Mouse (Mus musculus): ENCODE results near the gene Cluh. TPM values are rescaled to one million over a fixed set of nuclear protein-coding genes. Genes with fewer than 3 reads are reported as not detected.

Gene Cluh
- total and polyA plus RNA-seq, 3 experiments: 63.1 to 151 (median 86.4) TPM

GRCm38 (mm10) chr11:74699505-74699904, 50.2 kb downstream of the Cluh start:
- H3K4me3 ChIP-seq (replicated peaks in 1 of 3; ENCODE audit: low read depth in 2 of 3, low read length in 2 of 3, poor library complexity in 1 of 3): no peak overlapping the region
- in situ Hi-C loops (cut with MboI; ENCODE audit: low pct_ligation_motif_present, low pct_unique_long_range_greater_than_20kb, low sequenced_read_pairs): no loop called here
- H3K9me3 ChIP-seq (replicated peaks; ENCODE audit: low read length): no peaks in the 10 kb centered on the region
- H3K4me2 ChIP-seq (ENCODE audit: insufficient read depth, low read depth, poor library complexity, severe bottlenecking): no peak overlapping the region
- H3K27me3 ChIP-seq (replicated peaks): no peaks in the 10 kb centered on the region
- peak; percentile 66 for TF ChIP-seq ZNF384 (IDR thresholded peaks at IDR 0.05; ENCODE audit: low read depth, low read length)
- TF ChIP-seq MAFK (IDR thresholded peaks at IDR 0.05; ENCODE audit: insufficient replicate concordance, low read length): no peak
- no peak overlapping the region for H3K9ac ChIP-seq (ENCODE audit: insufficient read depth, low read depth)
- H3K27ac ChIP-seq (ENCODE audit: insufficient read depth, low read depth): no peak overlapping the region
- dilution Hi-C loops (cut with MboI; ENCODE audit: extremely low pct_ligation_motif_present, extremely low pct_unique_long_range_greater_than_20kb, low sequenced_read_pairs): no loop called here
- no peak for DNase-seq (ENCODE audit: extremely low read depth)
- H3K36me3 ChIP-seq (replicated peaks in 1 of 2; ENCODE audit: control insufficient read depth in 1 of 2, insufficient read depth in 1 of 2, low read length in 1 of 2): peaks cover 30 to 50% of the 10 kb centered on the region in 2 experiments
- peaks cover 83% of the 10 kb centered on the region for H3K79me2 ChIP-seq (replicated peaks; ENCODE audit: control insufficient read depth, extremely low read depth, insufficient read depth, poor library complexity, severe bottlenecking)
- peaks cover 0 to 15% of the 10 kb centered on the region in 2 experiments; a peak in 1 of 4 replicates for H3K4me1 ChIP-seq (ENCODE audit: control insufficient read depth in 1 of 2, insufficient read depth in 2 of 2)

- in situ Hi-C loops (cut with MboI; ENCODE audit: low pct_ligation_motif_present, low pct_unique_long_range_greater_than_20kb, low sequenced_read_pairs): no loop called here
- H3K4me1 ChIP-seq (ENCODE audit: control insufficient read depth in 1 of 2, insufficient read depth in 2 of 2): peaks cover 0 to 20% of the 10 kb centered on the region in 2 experiments; a peak in 1 of 4 replicates
- dilution Hi-C loops (cut with MboI; ENCODE audit: extremely low pct_ligation_motif_present, extremely low pct_unique_long_range_greater_than_20kb, low sequenced_read_pairs): no loop called here
- TF ChIP-seq HCFC1 (IDR thresholded peaks at IDR 0.05; ENCODE audit: low read depth, low read length): no peak
- no peak for TF ChIP-seq TCF12 (IDR thresholded peaks at IDR 0.05; ENCODE audit: low read depth, low read length)
- no peak for TF ChIP-seq EP300 (IDR thresholded peaks at IDR 0.05; ENCODE audit: low read length)
- no peak for TF ChIP-seq ETS1 (conservative IDR thresholded peaks at IDR 0.05; ENCODE audit: low read depth, low read length)
- no peak for TF ChIP-seq ZC3H11A (IDR thresholded peaks at IDR 0.05; ENCODE audit: low read depth, low read length)
- no peak for TF ChIP-seq CHD1 (IDR thresholded peaks at IDR 0.05; ENCODE audit: low read depth, low read length)
- TF ChIP-seq NRF1 (IDR thresholded peaks at IDR 0.05; ENCODE audit: low read depth, low read length): no peak
- TF ChIP-seq ZNF384 (IDR thresholded peaks at IDR 0.05; ENCODE audit: low read depth, low read length): no peak
- no peak for TF ChIP-seq ELF1 (IDR thresholded peaks at IDR 0.05; ENCODE audit: low read depth, low read length)
- no peak for TF ChIP-seq MAZ (IDR thresholded peaks at IDR 0.05; ENCODE audit: low read depth, low read length)
- H3K9me3 ChIP-seq (replicated peaks; ENCODE audit: low read length): no peaks in the 10 kb centered on the region
- H3K4me2 ChIP-seq (ENCODE audit: insufficient read depth, low read depth, poor library complexity, severe bottlenecking): no peak overlapping the region
- no peaks in the 10 kb centered on the region for H3K27me3 ChIP-seq (replicated peaks)
- H3K27ac ChIP-seq (ENCODE audit: insufficient read depth, low read depth): no peak overlapping the region
- peaks cover 2 to 28% of the 10 kb centered on the region in 2 experiments for H3K36me3 ChIP-seq (replicated peaks in 1 of 2; ENCODE audit: control insufficient read depth in 1 of 2, insufficient read depth in 1 of 2, low read length in 1 of 2)
- H3K9ac ChIP-seq (ENCODE audit: insufficient read depth, low read depth): no peak overlapping the region
- H3K79me2 ChIP-seq (replicated peaks; ENCODE audit: control insufficient read depth, extremely low read depth, insufficient read depth, poor library complexity, severe bottlenecking): peaks cover 80% of the 10 kb centered on the region
- no peak overlapping the region for H3K4me3 ChIP-seq (replicated peaks in 1 of 3; ENCODE audit: low read depth in 2 of 3, low read length in 2 of 3, poor library complexity in 1 of 3)
- DNase-seq (ENCODE audit: extremely low read depth): no peak
Observed at GRCm38 (mm10) chr11:74704068-74704467, 54.8 kb downstream of the Cluh start.

DNA sequence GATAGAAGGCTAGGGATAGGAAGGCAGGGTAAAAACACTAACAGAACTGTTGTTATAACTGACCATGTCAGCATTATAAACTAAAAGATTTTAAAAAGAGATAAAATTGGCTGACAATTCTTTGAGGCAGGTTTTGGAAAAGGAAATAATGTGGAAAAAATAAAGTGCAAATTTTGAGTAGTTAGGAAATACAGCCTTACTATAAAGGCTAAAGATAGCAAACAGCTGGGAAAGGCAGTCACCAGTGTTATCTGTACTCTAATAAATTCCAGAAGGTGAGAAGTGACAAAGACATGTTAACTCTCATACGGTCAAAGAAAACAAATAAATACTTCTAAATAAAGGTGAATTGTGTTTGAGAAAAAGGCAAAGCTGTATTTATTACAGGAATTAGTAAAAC, 59.5 kb downstream of the Cluh start:
- Histone ChIP-seq H3K27me3 (replicated peaks) (no peaks in the 10 kb centered on the region), H3K27ac (ENCODE audit: insufficient read depth, low read depth) (no peak overlapping the region), H3K9me3 (replicated peaks; ENCODE audit: low read length) (no peaks in the 10 kb centered on the region), H3K79me2 (replicated peaks; ENCODE audit: control insufficient read depth, extremely low read depth, insufficient read depth, poor library complexity, severe bottlenecking) (peaks cover 85% of the 10 kb centered on the region), H3K4me2 (ENCODE audit: insufficient read depth, low read depth, poor library complexity, severe bottlenecking) (no peak overlapping the region), H3K4me1 (ENCODE audit: control insufficient read depth in 1 of 2, insufficient read depth in 2 of 2) (peaks cover 0 to 14% of the 10 kb centered on the region in 2 experiments; a peak in 1 of 4 replicates), H3K36me3 (replicated peaks in 1 of 2; ENCODE audit: control insufficient read depth in 1 of 2, insufficient read depth in 1 of 2, low read length in 1 of 2) (peaks cover 5 to 46% of the 10 kb centered on the region in 2 experiments), H3K9ac (ENCODE audit: insufficient read depth, low read depth) (no peak overlapping the region), H3K4me3 (replicated peaks in 1 of 3; ENCODE audit: low read depth in 2 of 3, low read length in 2 of 3, poor library complexity in 1 of 3) (no peak overlapping the region)
- DNase-seq (ENCODE audit: extremely low read depth): no peak
- TF ChIP-seq USF2 (conservative IDR thresholded peaks at IDR 0.05; ENCODE audit: low read depth, low read length) (no peak), ZMIZ1 (IDR thresholded peaks at IDR 0.05; ENCODE audit: low read depth, low read length) (no peak), ZKSCAN1 (IDR thresholded peaks at IDR 0.05; ENCODE audit: borderline replicate concordance, low read depth, low read length) (no peak), USF1 (IDR thresholded peaks at IDR 0.05; ENCODE audit: low read depth, low read length) (no peak), IRF4 (IDR thresholded peaks at IDR 0.05; ENCODE audit: low read depth, low read length) (no peak), ZC3H11A (IDR thresholded peaks at IDR 0.05; ENCODE audit: low read depth, low read length) (no peak), HCFC1 (IDR thresholded peaks at IDR 0.05; ENCODE audit: low read depth, low read length) (no peak), POLR2A (IDR thresholded peaks at IDR 0.05; ENCODE audit: low read depth, low read length) (no peak; the same call in 1 of the 2 replicates), MYC (IDR thresholded peaks at IDR 0.05; ENCODE audit: low read depth, low read length) (no peak), MAX (IDR thresholded peaks at IDR 0.05; ENCODE audit: low read length) (no peak), POLR2AphosphoS2 (IDR thresholded peaks at IDR 0.05; ENCODE audit: low read depth, low read length) (no peak), CTCF (conservative IDR thresholded peaks at IDR 0.05 in 1 of 2, IDR thresholded peaks at IDR 0.05 in 1 of 2; ENCODE audit: low read depth in 2 of 2, low read length in 2 of 2) (no peak), BHLHE40 (IDR thresholded peaks at IDR 0.05; ENCODE audit: low read depth, low read length) (no peak), JUN (IDR thresholded peaks at IDR 0.05; ENCODE audit: insufficient read depth, low read depth, low read length) (no peak), ZNF384 (IDR thresholded peaks at IDR 0.05; ENCODE audit: low read depth, low read length) (no peak), SIN3A (IDR thresholded peaks at IDR 0.05; ENCODE audit: low read length) (no peak), GABPA (IDR thresholded peaks at IDR 0.05; ENCODE audit: insufficient replicate concordance, low read depth, low read length) (no peak), MAZ (IDR thresholded peaks at IDR 0.05; ENCODE audit: low read depth, low read length) (no peak)
- dilution Hi-C loops (cut with MboI; ENCODE audit: extremely low pct_ligation_motif_present, extremely low pct_unique_long_range_greater_than_20kb, low sequenced_read_pairs) (no loop called here), in situ Hi-C loops (cut with MboI; ENCODE audit: low pct_ligation_motif_present, low pct_unique_long_range_greater_than_20kb, low sequenced_read_pairs) (no loop called here)

All from CH12.LX (cell line).